Mouse (Mus musculus) neutrophil, adult 65 days (primary cell): ENCODE measurements around the gene Olfr487. TPM values are rescaled to one million over a fixed set of nuclear protein-coding genes. Genes with fewer than 3 reads are reported as not detected.

Experiments used
- total RNA-seq: library from RNA; stranded (reverse); gene quantifications from 2 replicates; pipeline ENCODE4 v1.2.4, GENCODE M21; 2023

Gene Olfr487
- not detected in 2 replicates for total RNA-seq

DNA sequence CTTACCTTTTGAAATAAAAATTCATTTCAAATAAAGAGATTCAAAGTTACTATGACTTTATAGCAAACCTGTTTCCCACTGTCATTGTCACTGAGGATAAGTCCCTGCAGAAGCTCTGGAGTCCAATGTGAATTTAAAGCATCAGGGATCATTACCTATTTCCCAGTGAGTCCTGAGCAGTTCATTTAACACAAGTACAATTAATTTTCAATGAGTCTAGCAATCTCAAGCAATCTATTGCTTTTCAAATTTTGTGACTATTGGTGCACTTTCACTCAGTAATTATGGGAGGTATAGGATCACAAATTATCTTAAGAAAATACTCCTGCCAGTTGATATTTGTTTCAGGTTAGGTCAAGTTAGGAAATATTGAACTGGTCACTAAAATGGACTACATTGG is at the start of gene Olfr487:
Gene Olfr487 (minus strand): TSS at position 101 of the 400 bp plus-strand sequence.

DNA sequence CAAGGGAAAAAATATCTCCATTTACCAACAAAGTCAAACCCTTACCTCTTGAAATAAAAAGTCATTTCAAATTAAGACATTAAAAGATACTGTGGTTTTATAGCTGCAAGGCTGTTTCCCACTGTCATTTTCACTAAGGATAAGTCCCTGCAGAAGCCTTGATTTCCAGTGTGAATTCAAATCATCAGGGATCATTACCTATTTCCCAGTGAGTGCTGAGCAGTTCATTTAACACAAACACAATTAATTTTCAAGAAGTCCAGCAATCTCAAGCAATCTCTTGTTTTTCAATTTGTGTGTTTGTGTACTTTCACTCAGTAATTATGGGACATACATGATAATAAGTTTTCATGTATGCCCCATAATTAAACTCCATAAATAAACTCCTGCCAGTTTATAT is 43.8 kb upstream of the Olfr487 start, which contains the start of gene Olfr488:
Gene Olfr488 (minus strand): TSS at position 101 of the 400 bp plus-strand sequence.

DNA sequence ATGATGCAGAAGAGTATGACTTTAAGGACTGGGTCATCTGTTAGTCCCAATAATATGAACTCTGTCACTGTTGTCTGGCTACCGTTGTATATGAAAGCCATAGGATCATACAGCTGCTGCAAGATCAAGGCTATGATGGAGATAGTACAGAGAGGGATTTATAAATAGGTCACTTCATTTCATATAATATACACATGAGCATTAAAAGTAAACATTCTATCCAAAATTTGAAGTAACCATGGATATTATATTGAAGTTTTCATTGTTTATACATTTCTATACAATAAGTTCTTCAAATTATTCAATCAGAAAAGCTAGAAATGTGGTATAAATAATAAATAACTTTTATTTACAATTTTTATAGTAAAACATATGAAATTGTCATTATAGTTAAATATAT is 41.8 kb downstream of the Olfr487 start, which contains the start of gene Olfr486:
Gene Olfr486 (minus strand): TSS at position 101 of the 400 bp plus-strand sequence.

DNA sequence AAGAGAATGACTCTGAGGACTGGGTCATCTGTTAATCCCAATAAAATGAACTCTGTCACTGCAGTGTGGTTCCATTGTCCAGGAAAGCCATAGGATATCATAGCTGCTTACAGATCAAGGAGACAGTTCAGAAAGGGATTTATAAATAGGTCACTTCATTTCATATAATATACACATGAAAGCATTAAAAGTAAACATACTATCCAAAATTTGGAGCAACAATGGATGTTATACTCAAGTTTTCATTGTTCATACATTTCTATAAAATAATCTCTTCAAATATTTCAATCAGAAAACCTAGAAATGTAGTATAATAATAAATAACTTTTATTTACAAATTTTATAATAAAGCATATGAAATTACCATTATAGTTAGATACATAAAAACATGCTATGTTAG is 54.7 kb downstream of the Olfr487 start, which contains the start of gene Olfr485:
Gene Olfr485 (minus strand): TSS at position 101 of the 400 bp plus-strand sequence.

Other genes with a start within 250 kb of the Olfr487 start
- not detected in 2 replicates for gene Olfr476, start 249.8 kb downstream of the Olfr487 start, total RNA-seq
- gene Olfr477, start 227.9 kb downstream of the Olfr487 start, total RNA-seq, result not detected in 2 replicates
- gene Olfr478, start 180.6 kb downstream of the Olfr487 start, total RNA-seq, result not detected in 2 replicates
- not detected in 2 replicates for gene Olfr479, start 163.9 kb downstream of the Olfr487 start, total RNA-seq
- gene Olfr480, start 147.3 kb downstream of the Olfr487 start, total RNA-seq, result not detected in 2 replicates
- not detected in 2 replicates for gene Olfr481, start 134.8 kb downstream of the Olfr487 start, total RNA-seq
- 2.1 and 2.4 TPM in 2 replicates for gene Olfr482, start 117.0 kb downstream of the Olfr487 start, total RNA-seq
- gene Olfr483, start 113.8 kb downstream of the Olfr487 start, total RNA-seq, result not detected in 2 replicates
- not detected in 2 replicates for gene Olfr484, start 87.2 kb downstream of the Olfr487 start, total RNA-seq
- gene Olfr485, start 54.8 kb downstream of the Olfr487 start, total RNA-seq, result not detected in 2 replicates
- gene Olfr486, start 41.9 kb downstream of the Olfr487 start, total RNA-seq, result not detected in 2 replicates
- gene Olfr488, start 43.7 kb upstream of the Olfr487 start, total RNA-seq, result not detected in 2 replicates
- not detected in 2 replicates for gene Olfr490, start 74.3 kb upstream of the Olfr487 start, total RNA-seq
- not detected in 2 replicates for gene Olfr491, start 98.8 kb upstream of the Olfr487 start, total RNA-seq
- gene Olfr492, start 109.0 kb upstream of the Olfr487 start, total RNA-seq, result not detected in 2 replicates
- gene Olfr493, start 132.3 kb upstream of the Olfr487 start, total RNA-seq, result not detected in 2 replicates
- not detected in 2 replicates for gene Olfr494, start 150.7 kb upstream of the Olfr487 start, total RNA-seq
- gene Olfr495, start 178.5 kb upstream of the Olfr487 start, total RNA-seq, result not detected in 2 replicates
- not detected in 2 replicates for gene Olfr497, start 205.8 kb upstream of the Olfr487 start, total RNA-seq